Mouse (Mus musculus) liver, embryonic 14.5 days (tissue): ENCODE results near the gene Xirp1. TPM values are rescaled to one million over a fixed set of nuclear protein-coding genes. Genes with fewer than 3 reads are reported as not detected.
"Not testable (repeated sequence)": the region's sequence is repeated elsewhere in the genome, so short reads cannot be mapped to it uniquely, and the experiment has no call there.

Experiments used
- ATAC-seq: fragments of 200-750 bp; cut with Nextera tagmentation; 2 replicates; pipeline ENCODE4 v1.8.0; 2017; ENCODE audit warnings: moderate number of reproducible peaks, mild to moderate bottlenecking, moderate library complexity; ENCODE audit not compliant: insufficient read depth
- DNase-seq, 3 experiments: peaks; one replicate each; pipeline ENCODE4 v3.0.0-alpha.2; 2012 to 2013; ENCODE audit warnings: low read depth in 3 of 3, low spot score in 3 of 3
- H3K27ac ChIP-seq: fragments of 300-500 bp; sonication (generic); 2 replicates; pipeline ENCODE4 v1.5.1; 2014; ENCODE audit warnings: moderate library complexity, mild to moderate bottlenecking, control low read depth, inconsistent platforms
- H3K27me3 ChIP-seq: fragments of 300-500 bp; sonication (generic); 2 replicates; pipeline ENCODE4 v1.6.1; 2014; ENCODE audit warnings: mild to moderate bottlenecking, low read length, moderate library complexity; ENCODE audit not compliant: control insufficient read depth, insufficient read depth
- H3K36me3 ChIP-seq: fragments of 300-500 bp; sonication (generic); replicated peaks from 2 replicates; pipeline ENCODE4 v1.6.1; 2014; ENCODE audit warnings: low read depth; ENCODE audit not compliant: control insufficient read depth, insufficient read depth
- H3K4me1 ChIP-seq, 2 experiments: fragments of 200-500 bp in 1 of 2; fragments of 300-500 bp in 1 of 2; sonication (generic) in 1 of 2; replicated peaks; 2 replicates each; pipeline ENCODE4 v1.6.1; 2012 to 2014; ENCODE audit warnings: antibody characterized with exemption in 1 of 2, inconsistent platforms in 1 of 2, low read length in 1 of 2; ENCODE audit not compliant: control insufficient read depth in 2 of 2, insufficient read depth in 2 of 2
- H3K4me2 ChIP-seq: fragments of 300-500 bp; sonication (generic); 2 replicates; pipeline ENCODE4 v1.6.1; 2014; ENCODE audit warnings: low read depth, mild to moderate bottlenecking, control low read depth, moderate library complexity
- H3K4me3 ChIP-seq, 2 experiments: fragments of 200-500 bp in 1 of 2; fragments of 300-500 bp in 1 of 2; sonication (generic) in 1 of 2; 2 replicates each; pipeline ENCODE4 v1.5.1; 2012 to 2014; ENCODE audit warnings: low read depth in 2 of 2, low read length in 2 of 2, mild to moderate bottlenecking in 2 of 2, control low read depth in 1 of 2, inconsistent platforms in 1 of 2, moderate library complexity in 1 of 2; ENCODE audit not compliant: insufficient read depth in 1 of 2
- H3K9ac ChIP-seq: fragments of 300-500 bp; sonication (generic); replicated peaks from 2 replicates; pipeline ENCODE4 v1.6.1; 2014; ENCODE audit warnings: mild to moderate bottlenecking, control low read depth, moderate library complexity
- H3K9me3 ChIP-seq: fragments of 300-500 bp; sonication (generic); 2 replicates; pipeline ENCODE4 v1.6.1; 2016; ENCODE audit warnings: low read length, mixed read lengths; ENCODE audit not compliant: control insufficient read depth
- CTCF ChIP-seq: IDR thresholded peaks from 2 replicates; pipeline ENCODE4 v1.5.1; 2016; ENCODE audit warnings: antibody characterized with exemption, low read depth, control low read depth
- EP300 ChIP-seq: IDR thresholded peaks from 2 replicates; pipeline ENCODE4 v1.6.1; 2016; ENCODE audit warnings: antibody characterized with exemption, low read depth
- WGBS: fragments of 180-500 bp; shearing (Covaris S2); extraction: QIAGEN DNeasy Blood & Tissue Kit; methylation state at CpG from one replicate; pipeline ENCODE4 v1.1.7; 2014; ENCODE audit not compliant: insufficient replicate concordance; 5-methylcytosine and 5-hydroxymethylcytosine counted together
- polyA plus RNA-seq, 2 experiments: library from polyadenylated mRNA; depleted of rRNA in 1 of 2; stranded (reverse) in 1 of 2; unstranded in 1 of 2; fragments of >200 nt; fragmentation: Nextera tagmentation in 1 of 2; extraction: Ambion mirVana in 1 of 2; gene quantifications; 2 replicates each; pipeline versions ENCODE4 v1.2.1 to v1.2.3; 2012 to 2014

Gene Xirp1
- polyA plus RNA-seq, 2 experiments = not detected

GRCm38 (mm10) chr9:120012781-120013180 is 10.6 kb downstream of the Xirp1 start:
- H3K27ac ChIP-seq = no peak overlapping the region

GRCm38 (mm10) chr9:120012161-120012560 is 11.2 kb downstream of the Xirp1 start:
- not testable (repeated sequence) for H3K36me3 ChIP-seq, H3K9ac ChIP-seq, H3K4me2 ChIP-seq, H3K27me3 ChIP-seq, H3K27ac ChIP-seq, H3K4me3 ChIP-seq, ATAC-seq, H3K9me3 ChIP-seq, H3K4me1 ChIP-seq, DNase-seq
- WGBS = 51% methylated on average over 6 of the region's 6 CpGs

More at GRCm38 (mm10) chr9:120012781-120013180, 10.6 kb downstream of the Xirp1 start:
- H3K4me3 ChIP-seq = no peak overlapping the region
- no peaks in the 10 kb centered on the region for H3K36me3 ChIP-seq
- H3K4me1 ChIP-seq = peaks cover 0 to 6% of the 10 kb centered on the region in 2 experiments; a peak in 1 of 4 replicates
- no peak for DNase-seq
- no peak overlapping the region for H3K9ac ChIP-seq
- 69% methylated on average over 5 of the region's 5 CpGs for WGBS
- H3K4me2 ChIP-seq = no peak overlapping the region
- ATAC-seq = no peak
- TF ChIP-seq EP300 (no peak), CTCF (no peak)
- no peaks in the 10 kb centered on the region for H3K9me3 ChIP-seq
- H3K27me3 ChIP-seq = no peaks in the 10 kb centered on the region

GRCm38 (mm10) chr9:120011533-120011932 is 11.9 kb downstream of the Xirp1 start:
- Histone ChIP-seq H3K27ac (no peak overlapping the region), H3K4me1 (peaks cover 0 to 6% of the 10 kb centered on the region in 2 experiments; a peak in 1 of 4 replicates), H3K9me3 (no peaks in the 10 kb centered on the region), H3K4me2 (peak overlapping the region; percentile 64), H3K36me3 (no peaks in the 10 kb centered on the region), H3K9ac (no peak overlapping the region), H3K4me3 (peak overlapping the region; percentile 27 to 34; a peak in 3 of 4 replicates), H3K27me3 (no peaks in the 10 kb centered on the region)
- DNase-seq (peak; percentile 34 to 50 (median 34)), ATAC-seq (peak; percentile 43; the same call in 1 of the 2 replicates)
- TF ChIP-seq EP300 (no peak), CTCF (peak; percentile 60)
- WGBS = 1% methylated on average over 10 of the region's 10 CpGs

- no peak for TF ChIP-seq EP300
- TF ChIP-seq CTCF = no peak
- peaks cover 0 to 6% of the 10 kb centered on the region in 2 experiments; a peak in 1 of 4 replicates for H3K4me1 ChIP-seq
- DNase-seq (peak; percentile 68 to 80 (median 71)), ATAC-seq (peak; percentile 93)
- peak overlapping the region; percentile 27 to 34; a peak in 3 of 4 replicates for H3K4me3 ChIP-seq
- no peaks in the 10 kb centered on the region for H3K36me3 ChIP-seq
- WGBS = 3% methylated on average over 58 of the region's 60 CpGs
- no peaks in the 10 kb centered on the region for H3K9me3 ChIP-seq
- H3K27me3 ChIP-seq = no peaks in the 10 kb centered on the region
- no peak overlapping the region for H3K27ac ChIP-seq
- H3K4me2 ChIP-seq = peak overlapping the region; percentile 64
- H3K9ac ChIP-seq = no peak overlapping the region; the same call in 1 of the 2 replicates
These were observed 12.5 kb downstream of the Xirp1 start for GRCm38 (mm10) chr9:120010781-120011511.

- Histone ChIP-seq H3K9ac (no peak overlapping the region), H3K4me2 (no peak overlapping the region), H3K27ac (no peak overlapping the region), H3K36me3 (no peaks in the 10 kb centered on the region), H3K9me3 (no peaks in the 10 kb centered on the region), H3K4me3 (no peak overlapping the region), H3K27me3 (no peaks in the 10 kb centered on the region), H3K4me1 (peaks cover 0 to 6% of the 10 kb centered on the region in 2 experiments; a peak in 1 of 4 replicates)
- ATAC-seq (no peak), DNase-seq (no peak)
- no peak for TF ChIP-seq CTCF
- TF ChIP-seq EP300 = no peak
- 77% methylated on average over 3 of the region's 3 CpGs for WGBS
These were observed 13.5 kb downstream of the Xirp1 start for GRCm38 (mm10) chr9:120009871-120010270.
